Mouse (Mus musculus) kidney, adult 2 months (tissue): ENCODE data around the gene Prss27.

Experiments used
- CTCF ChIP-seq: fragments of 200-500 bp; conservative IDR thresholded peaks from 2 replicates; pipeline ENCODE4 v1.5.1; 2011; ENCODE audit warnings: low read depth, mild to moderate bottlenecking, control low read depth, low read length, moderate library complexity, mixed read lengths; ENCODE audit not compliant: insufficient read depth, insufficient read length
- POLR2A ChIP-seq: fragments of 200-500 bp; IDR thresholded peaks from one replicate; pipeline ENCODE4 v1.6.1; 2011; ENCODE audit warnings: low read depth, low read length, control low read depth

DNA sequence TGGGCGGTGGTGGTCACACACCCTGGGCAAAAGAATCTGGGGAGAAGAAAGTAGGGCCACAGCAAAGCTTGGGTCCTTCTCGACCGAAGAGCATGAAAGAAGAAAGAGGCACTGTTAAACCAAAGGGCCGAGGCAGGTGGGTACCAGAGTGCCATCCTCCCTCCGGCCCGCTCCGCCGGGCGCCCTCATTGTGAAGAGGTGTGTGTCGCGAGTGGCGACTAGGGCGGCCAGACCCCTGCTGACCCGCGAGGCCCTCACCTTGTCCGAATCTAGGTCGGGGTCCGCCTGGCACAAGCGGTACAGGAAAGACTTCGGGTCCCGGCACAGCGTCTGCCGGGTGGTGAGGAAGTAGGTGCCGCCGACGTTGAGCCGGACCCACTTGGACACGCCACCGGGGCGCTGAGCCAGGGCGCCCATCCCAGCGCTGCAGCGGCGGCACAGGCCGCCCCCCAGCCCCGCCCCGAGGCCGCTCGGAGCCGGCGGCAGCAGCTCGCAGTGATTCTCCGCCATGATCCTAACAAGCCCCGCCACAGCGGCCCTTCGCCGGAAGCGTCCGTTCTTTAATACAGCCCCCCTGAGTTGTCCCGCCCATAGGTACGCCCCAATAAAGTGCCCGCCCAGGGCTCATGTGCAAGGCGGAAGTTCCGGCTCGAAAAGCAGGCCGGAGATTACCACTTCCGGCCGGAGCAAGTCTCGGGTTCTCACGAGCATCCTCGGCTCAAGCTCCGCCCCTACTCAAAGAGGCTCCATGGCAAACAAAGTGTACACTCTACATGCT, 35.2 kb downstream of the Prss27 start, which contains the start of gene Kctd5:
- TF ChIP-seq CTCF (no peak), POLR2A (peak; percentile 64)
